Mouse (Mus musculus): ENCODE results near the gene Bcl2l11. TPM values are rescaled to one million over a fixed set of nuclear protein-coding genes. Genes with fewer than 3 reads are reported as not detected.

Bcl2l11 gene
- polyA plus RNA-seq (2014; fragmentation: Nextera tagmentation; extraction: Ambion mirVana) = 6.6 and 8.2 TPM in 2 replicates

GRCm38 (mm10) chr2:128125635-128126470 is at the start of gene Bcl2l11:
Gene Bcl2l11 (plus strand): TSS chr2:128126038.
- peak within 1 kb of the TSS; percentile 67 for H3K4me3 ChIP-seq (ENCODE audit: low read depth, low read length)
- H3K4me1 ChIP-seq (ENCODE audit: control insufficient read depth, insufficient read depth, low read length) = peaks cover 21% of the 10 kb centered on the region
- 0 out of 2 replicates have a peak, but pooled peaks cover 3% of the 10 kb centered on the region for H3K36me3 ChIP-seq (ENCODE audit: control insufficient read depth, insufficient read depth, low read length)
- ATAC-seq = peak; percentile 81
- H3K27ac ChIP-seq (ENCODE audit: low read depth, low read length) = peak within 1 kb of the TSS; percentile 39; the same call in 1 of the 2 replicates
- peak within 1 kb of the TSS; percentile 99 for H3K4me2 ChIP-seq (ENCODE audit: low read length)
- DNase-seq (ENCODE audit: low spot score) = peak; percentile 96
- no peaks in the 10 kb centered on the region for H3K9me3 ChIP-seq (replicated peaks; ENCODE audit: control insufficient read depth, low read length)
- H3K9ac ChIP-seq (ENCODE audit: low read length) = peak within 1 kb of the TSS; percentile 72
- WGBS = under 1% methylated on average over 62 of the region's 76 CpGs
- peaks cover 30% of the 10 kb centered on the region for H3K27me3 ChIP-seq (replicated peaks; ENCODE audit: control insufficient read depth, insufficient read depth, low read length)

- WGBS = 76% methylated on average over 4 of the region's 4 CpGs
Observed at GRCm38 (mm10) chr2:128076936-128077335, 48.9 kb upstream of the Bcl2l11 start.

DNA sequence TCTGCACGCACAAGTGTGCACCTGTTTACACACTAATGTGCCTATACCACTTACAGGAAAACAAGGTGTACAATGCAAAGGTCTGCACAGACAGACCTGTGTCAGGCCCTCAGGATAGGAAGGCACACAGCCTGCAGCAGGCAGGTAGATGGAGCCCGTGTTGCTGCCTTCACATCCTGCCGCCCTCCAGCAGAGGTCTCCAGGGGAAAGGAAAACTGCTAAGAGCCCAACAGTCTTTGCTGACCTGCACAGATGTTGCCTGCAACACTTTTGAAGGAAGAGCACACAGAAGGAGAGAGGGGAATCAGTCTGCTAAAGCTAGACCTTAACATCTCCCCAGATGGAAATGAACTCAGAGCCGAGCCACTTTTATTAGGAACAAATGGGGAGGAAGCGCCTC is 47.0 kb upstream of the Bcl2l11 start:
- ATAC-seq (no peak), DNase-seq (ENCODE audit: low spot score) (peak; percentile 33)
- H3K9me3 ChIP-seq (replicated peaks; ENCODE audit: control insufficient read depth, low read length) = no peaks in the 10 kb centered on the region
- WGBS = 44% methylated on average over 5 of the region's 5 CpGs
- no peak overlapping the region for H3K27ac ChIP-seq (ENCODE audit: low read depth, low read length)
- H3K36me3 ChIP-seq (ENCODE audit: control insufficient read depth, insufficient read depth, low read length) = no peaks in the 10 kb centered on the region
- no peak overlapping the region for H3K4me3 ChIP-seq (ENCODE audit: low read depth, low read length)
- H3K9ac ChIP-seq (ENCODE audit: low read length) = no peak overlapping the region
- no peak overlapping the region for H3K4me2 ChIP-seq (ENCODE audit: low read length)
- H3K4me1 ChIP-seq (ENCODE audit: control insufficient read depth, insufficient read depth, low read length) = no peaks in the 10 kb centered on the region
- no peaks in the 10 kb centered on the region for H3K27me3 ChIP-seq (replicated peaks; ENCODE audit: control insufficient read depth, insufficient read depth, low read length)

More at GRCm38 (mm10) chr2:128076936-128077335, 48.9 kb upstream of the Bcl2l11 start:
- H3K27ac ChIP-seq (ENCODE audit: low read depth, low read length) = no peak overlapping the region
- DNase-seq (ENCODE audit: low spot score) = no peak
- no peaks in the 10 kb centered on the region for H3K27me3 ChIP-seq (replicated peaks; ENCODE audit: control insufficient read depth, insufficient read depth, low read length)
- H3K9ac ChIP-seq (ENCODE audit: low read length) = no peak overlapping the region
- no peak for ATAC-seq
- H3K36me3 ChIP-seq (ENCODE audit: control insufficient read depth, insufficient read depth, low read length) = no peaks in the 10 kb centered on the region
- H3K4me1 ChIP-seq (ENCODE audit: control insufficient read depth, insufficient read depth, low read length) = no peaks in the 10 kb centered on the region
- H3K4me3 ChIP-seq (ENCODE audit: low read depth, low read length) = no peak overlapping the region
- H3K9me3 ChIP-seq (replicated peaks; ENCODE audit: control insufficient read depth, low read length) = no peaks in the 10 kb centered on the region
- H3K4me2 ChIP-seq (ENCODE audit: low read length) = no peak overlapping the region

- DNase-seq (ENCODE audit: low spot score) (peak; percentile 17), ATAC-seq (no peak)
- Histone ChIP-seq H3K27ac (ENCODE audit: low read depth, low read length) (no peak overlapping the region), H3K9me3 (replicated peaks; ENCODE audit: control insufficient read depth, low read length) (no peaks in the 10 kb centered on the region), H3K36me3 (ENCODE audit: control insufficient read depth, insufficient read depth, low read length) (no peaks in the 10 kb centered on the region), H3K4me3 (ENCODE audit: low read depth, low read length) (no peak overlapping the region), H3K27me3 (replicated peaks; ENCODE audit: control insufficient read depth, insufficient read depth, low read length) (no peaks in the 10 kb centered on the region), H3K4me1 (ENCODE audit: control insufficient read depth, insufficient read depth, low read length) (no peaks in the 10 kb centered on the region), H3K4me2 (ENCODE audit: low read length) (0 out of 2 replicates have a peak overlapping the region, but pooled peaks have one; percentile 14), H3K9ac (ENCODE audit: low read length) (no peak overlapping the region)
- 29% methylated on average over 6 of the region's 6 CpGs for WGBS
Observed at GRCm38 (mm10) chr2:128079316-128079715, 46.5 kb upstream of the Bcl2l11 start.

GRCm38 (mm10) chr2:128083844-128084243 is 42.0 kb upstream of the Bcl2l11 start:
- no peaks in the 10 kb centered on the region for H3K27me3 ChIP-seq (replicated peaks; ENCODE audit: control insufficient read depth, insufficient read depth, low read length)
- 61% methylated on average over 3 of the region's 3 CpGs for whole genome bisulfite sequencing
- no peak overlapping the region for H3K27ac ChIP-seq (ENCODE audit: low read depth, low read length)
- no peaks in the 10 kb centered on the region for H3K9me3 ChIP-seq (replicated peaks; ENCODE audit: control insufficient read depth, low read length)
- no peaks in the 10 kb centered on the region for H3K36me3 ChIP-seq (ENCODE audit: control insufficient read depth, insufficient read depth, low read length)
- H3K4me3 ChIP-seq (ENCODE audit: low read depth, low read length) = no peak overlapping the region
- H3K9ac ChIP-seq (ENCODE audit: low read length) = no peak overlapping the region
- DNase-seq (ENCODE audit: low spot score) (no peak), ATAC-seq (no peak)
- no peak overlapping the region for H3K4me2 ChIP-seq (ENCODE audit: low read length)
- no peaks in the 10 kb centered on the region for H3K4me1 ChIP-seq (ENCODE audit: control insufficient read depth, insufficient read depth, low read length)

DNA sequence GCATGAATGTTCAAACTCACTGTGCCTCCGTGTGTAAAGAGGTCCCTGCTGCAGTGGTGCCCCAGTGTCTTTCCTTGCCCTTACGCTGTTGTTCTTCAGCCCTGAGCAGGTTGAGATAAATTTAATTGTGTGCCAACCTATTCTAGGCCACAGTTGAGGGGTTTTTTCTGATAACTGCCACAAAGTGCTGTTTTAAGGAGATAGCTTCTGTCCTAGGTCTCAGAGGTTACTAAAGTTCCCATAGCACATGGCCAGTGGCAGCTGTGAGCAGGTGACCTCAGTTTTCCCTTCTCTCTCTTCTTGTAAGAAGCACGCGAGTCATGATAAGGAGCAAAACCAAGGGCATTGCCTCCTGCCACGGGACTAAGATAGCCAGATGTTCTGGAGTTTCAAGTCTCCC is 41.2 kb upstream of the Bcl2l11 start:
- DNase-seq (ENCODE audit: low spot score) = no peak
- ATAC-seq = no peak
- 90% methylated on average over 5 of the region's 5 CpGs for WGBS
- Histone ChIP-seq H3K36me3 (ENCODE audit: control insufficient read depth, insufficient read depth, low read length) (no peaks in the 10 kb centered on the region), H3K4me1 (ENCODE audit: control insufficient read depth, insufficient read depth, low read length) (no peaks in the 10 kb centered on the region), H3K9ac (ENCODE audit: low read length) (no peak overlapping the region), H3K4me3 (ENCODE audit: low read depth, low read length) (no peak overlapping the region), H3K27me3 (replicated peaks; ENCODE audit: control insufficient read depth, insufficient read depth, low read length) (no peaks in the 10 kb centered on the region), H3K9me3 (replicated peaks; ENCODE audit: control insufficient read depth, low read length) (no peaks in the 10 kb centered on the region), H3K4me2 (ENCODE audit: low read length) (no peak overlapping the region), H3K27ac (ENCODE audit: low read depth, low read length) (no peak overlapping the region)

DNA sequence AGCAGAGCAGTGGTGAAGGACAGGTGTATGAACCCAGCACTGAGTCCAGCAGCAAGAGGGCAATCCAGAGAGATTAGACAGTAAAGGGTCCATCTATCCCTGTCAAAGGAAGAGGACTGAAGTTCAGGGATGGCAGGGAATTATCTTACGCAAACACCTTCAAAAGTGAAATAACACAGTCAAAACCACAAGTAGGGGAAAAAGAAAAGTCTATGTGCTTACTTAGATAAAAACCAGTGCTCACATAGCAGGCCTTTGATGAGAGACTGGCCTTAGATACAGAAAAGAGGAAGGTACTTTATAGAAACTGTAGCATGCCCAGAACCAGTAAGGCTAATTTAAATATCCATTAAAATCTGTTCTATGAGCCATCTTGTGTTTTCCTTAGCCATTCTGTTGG is 40.4 kb upstream of the Bcl2l11 start:
- WGBS = 94% methylated on average over 1 of the region's 1 CpGs
- Histone ChIP-seq H3K4me2 (ENCODE audit: low read length) (no peak overlapping the region), H3K4me3 (ENCODE audit: low read depth, low read length) (no peak overlapping the region), H3K27me3 (replicated peaks; ENCODE audit: control insufficient read depth, insufficient read depth, low read length) (no peaks in the 10 kb centered on the region), H3K27ac (ENCODE audit: low read depth, low read length) (no peak overlapping the region), H3K36me3 (ENCODE audit: control insufficient read depth, insufficient read depth, low read length) (no peaks in the 10 kb centered on the region), H3K9ac (ENCODE audit: low read length) (no peak overlapping the region), H3K9me3 (replicated peaks; ENCODE audit: control insufficient read depth, low read length) (no peaks in the 10 kb centered on the region), H3K4me1 (ENCODE audit: control insufficient read depth, insufficient read depth, low read length) (no peaks in the 10 kb centered on the region)
- no peak for DNase-seq (ENCODE audit: low spot score)
- no peak for ATAC-seq

DNA sequence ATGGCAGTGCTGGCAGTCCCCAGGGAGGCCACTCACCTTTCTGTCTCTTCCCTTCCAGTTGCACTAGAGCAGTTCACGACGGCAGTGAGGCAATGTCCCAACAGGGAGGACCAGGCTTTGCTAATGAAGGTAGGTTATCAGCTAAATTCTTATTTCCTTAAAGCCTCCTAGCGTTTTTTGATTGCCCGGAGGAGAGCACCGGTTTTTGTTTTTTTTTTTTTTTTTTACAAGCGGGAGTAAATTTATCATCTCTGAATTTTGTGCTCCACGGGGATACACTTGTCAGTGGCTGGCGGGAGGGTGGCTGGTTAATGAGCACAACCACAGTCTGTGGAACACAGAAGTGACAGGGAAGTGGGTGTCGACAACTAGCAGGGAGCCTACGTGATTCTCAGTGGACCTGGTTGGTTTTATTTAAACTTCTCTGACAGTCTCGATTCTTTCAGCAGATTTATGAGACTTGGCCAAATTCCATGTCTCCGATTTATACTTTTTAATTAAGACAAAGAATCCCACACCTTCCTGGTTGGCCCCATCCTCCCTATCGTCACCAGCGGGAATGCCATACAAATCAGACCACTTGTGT is 39.4 kb upstream of the Bcl2l11 start:
- no peak overlapping the region for H3K9ac ChIP-seq (ENCODE audit: low read length)
- no peaks in the 10 kb centered on the region for H3K27me3 ChIP-seq (replicated peaks; ENCODE audit: control insufficient read depth, insufficient read depth, low read length)

GRCm38 (mm10) chr2:128086996-128087526 is 38.8 kb upstream of the Bcl2l11 start:
- Histone ChIP-seq H3K36me3 (ENCODE audit: control insufficient read depth, insufficient read depth, low read length) (no peaks in the 10 kb centered on the region), H3K27ac (ENCODE audit: low read depth, low read length) (no peak overlapping the region), H3K9ac (ENCODE audit: low read length) (no peak overlapping the region), H3K4me2 (ENCODE audit: low read length) (no peak overlapping the region), H3K4me1 (ENCODE audit: control insufficient read depth, insufficient read depth, low read length) (no peaks in the 10 kb centered on the region), H3K4me3 (ENCODE audit: low read depth, low read length) (no peak overlapping the region), H3K27me3 (replicated peaks; ENCODE audit: control insufficient read depth, insufficient read depth, low read length) (no peaks in the 10 kb centered on the region), H3K9me3 (replicated peaks; ENCODE audit: control insufficient read depth, low read length) (no peaks in the 10 kb centered on the region)
- DNase-seq (ENCODE audit: low spot score) (no peak), ATAC-seq (no peak)
- WGBS = 94% methylated on average over 7 of the region's 7 CpGs

More for the DNA sequence above, 39.4 kb upstream of the Bcl2l11 start:
- H3K4me2 ChIP-seq (ENCODE audit: low read length) = no peak overlapping the region
- no peak overlapping the region for H3K4me3 ChIP-seq (ENCODE audit: low read depth, low read length)
- no peak for DNase-seq (ENCODE audit: low spot score)
- H3K36me3 ChIP-seq (ENCODE audit: control insufficient read depth, insufficient read depth, low read length) = no peaks in the 10 kb centered on the region
- whole genome bisulfite sequencing = 62% methylated on average over 14 of the region's 14 CpGs
- ATAC-seq = no peak
- no peaks in the 10 kb centered on the region for H3K4me1 ChIP-seq (ENCODE audit: control insufficient read depth, insufficient read depth, low read length)
- H3K9me3 ChIP-seq (replicated peaks; ENCODE audit: control insufficient read depth, low read length) = no peaks in the 10 kb centered on the region
- no peak overlapping the region for H3K27ac ChIP-seq (ENCODE audit: low read depth, low read length)

Data from forebrain, embryonic 14.5 days (tissue).